Mouse (Mus musculus): Measurements from ENCODE around the gene C1qbp.

- TF ChIP-seq POLR2AphosphoS2 (IDR thresholded peaks at IDR 0.05; ENCODE audit: insufficient read length, low read depth) (no peak), MYOD1 (IDR thresholded peaks at IDR 0.05; ENCODE audit: control insufficient read depth in 1 of 3, insufficient read length in 2 of 3, low read depth in 2 of 3) (no peak), POLR2A (IDR thresholded peaks at IDR 0.05; ENCODE audit: insufficient read length, low read depth) (no peak), MYOG (IDR thresholded peaks at IDR 0.05; ENCODE audit: control insufficient read depth in 1 of 3, insufficient read depth in 1 of 3, insufficient read length in 2 of 3, low read depth in 2 of 3) (no peak), USF1 (IDR thresholded peaks at IDR 0.05; ENCODE audit: low read depth) (no peak), MAX (IDR thresholded peaks at IDR 0.05; ENCODE audit: low read depth) (no peak), TCF3 (IDR thresholded peaks at IDR 0.05; ENCODE audit: insufficient read length, low read depth) (no peak), E2F4 (IDR thresholded peaks at IDR 0.05; ENCODE audit: insufficient read depth) (no peak), SRF (IDR thresholded peaks at IDR 0.05; ENCODE audit: control insufficient read depth, insufficient read length, low read depth) (no peak)
Measured at GRCm38 (mm10) chr11:70935316-70935715, 47.5 kb downstream of the C1qbp start.

Measured in myocyte (in vitro differentiated cells).